Mouse (Mus musculus) layer of hippocampus, postnatal 14 days (tissue): ENCODE measurements at regions not wholly inside any gene's neighbourhood (a gene's known extent, or its start where the extent isn't known, plus 50 kb on each side); places are given as distances from the start of the nearest gene placed in this dataset.
A peak's percentile ranks its signal among the peaks of the same experiment; 100 is the strongest.

Source experiments
- DNase-seq, 2 experiments: peaks; one replicate each; pipeline ENCODE4 v3.0.0; 2021 to 2022; ENCODE audit warnings: low spot score in 2 of 2, mixed read lengths in 1 of 2

DNA sequence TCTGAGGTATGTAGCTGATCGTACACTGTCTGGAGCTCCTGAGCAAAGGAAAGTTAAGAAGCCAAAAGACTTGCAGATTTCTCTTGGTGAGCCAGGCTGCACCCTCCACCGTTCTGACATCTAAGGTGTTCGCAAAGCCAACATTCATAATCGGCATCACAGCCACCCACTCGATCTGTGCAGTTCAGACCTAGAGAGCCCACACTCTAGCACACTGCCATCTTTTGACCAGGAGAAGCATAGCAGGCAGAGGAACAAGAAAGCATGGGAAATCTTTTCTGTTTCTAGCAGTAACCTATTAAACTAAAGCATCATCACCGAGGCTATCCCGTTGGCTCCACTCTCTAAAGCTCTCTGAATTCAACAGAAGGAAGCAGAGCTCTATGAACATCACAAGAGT, 59.2 kb downstream of the Areg start:
- peak; percentile 23 to 33 for DNase-seq

- no peak for DNase-seq
These were observed 61.0 kb downstream of the Areg start for GRCm38 (mm10) chr5:91200448-91200847.

- DNase-seq = no peak
These were observed 65.0 kb downstream of the Areg start for GRCm38 (mm10) chr5:91204225-91205005.

DNA sequence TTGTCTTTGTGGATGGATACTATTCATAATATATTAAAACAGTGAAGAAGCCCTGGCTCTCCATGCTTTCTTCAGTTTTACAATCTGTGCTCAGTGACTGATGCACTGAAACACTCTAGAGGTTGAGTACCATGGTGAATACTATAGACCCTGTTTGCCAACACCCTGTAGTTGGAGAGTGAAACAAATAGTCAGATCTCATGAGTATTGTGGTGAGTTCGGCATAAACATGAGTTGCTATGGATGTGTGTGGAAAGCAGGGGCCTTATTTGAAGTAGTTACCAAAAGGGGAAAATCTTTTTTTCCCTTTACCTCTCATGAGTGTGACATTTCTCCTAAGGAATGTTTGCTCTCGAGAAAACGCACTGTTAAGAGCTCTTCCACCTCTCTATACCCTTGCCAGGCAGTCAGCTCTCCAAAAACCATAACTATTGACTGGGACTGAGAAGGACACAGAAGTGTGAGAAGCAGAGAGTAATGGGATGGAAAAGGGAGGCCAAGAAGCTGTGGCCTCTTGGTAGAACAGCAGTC, 66.0 kb downstream of the Areg start:
- no peak for DNase-seq

DNA sequence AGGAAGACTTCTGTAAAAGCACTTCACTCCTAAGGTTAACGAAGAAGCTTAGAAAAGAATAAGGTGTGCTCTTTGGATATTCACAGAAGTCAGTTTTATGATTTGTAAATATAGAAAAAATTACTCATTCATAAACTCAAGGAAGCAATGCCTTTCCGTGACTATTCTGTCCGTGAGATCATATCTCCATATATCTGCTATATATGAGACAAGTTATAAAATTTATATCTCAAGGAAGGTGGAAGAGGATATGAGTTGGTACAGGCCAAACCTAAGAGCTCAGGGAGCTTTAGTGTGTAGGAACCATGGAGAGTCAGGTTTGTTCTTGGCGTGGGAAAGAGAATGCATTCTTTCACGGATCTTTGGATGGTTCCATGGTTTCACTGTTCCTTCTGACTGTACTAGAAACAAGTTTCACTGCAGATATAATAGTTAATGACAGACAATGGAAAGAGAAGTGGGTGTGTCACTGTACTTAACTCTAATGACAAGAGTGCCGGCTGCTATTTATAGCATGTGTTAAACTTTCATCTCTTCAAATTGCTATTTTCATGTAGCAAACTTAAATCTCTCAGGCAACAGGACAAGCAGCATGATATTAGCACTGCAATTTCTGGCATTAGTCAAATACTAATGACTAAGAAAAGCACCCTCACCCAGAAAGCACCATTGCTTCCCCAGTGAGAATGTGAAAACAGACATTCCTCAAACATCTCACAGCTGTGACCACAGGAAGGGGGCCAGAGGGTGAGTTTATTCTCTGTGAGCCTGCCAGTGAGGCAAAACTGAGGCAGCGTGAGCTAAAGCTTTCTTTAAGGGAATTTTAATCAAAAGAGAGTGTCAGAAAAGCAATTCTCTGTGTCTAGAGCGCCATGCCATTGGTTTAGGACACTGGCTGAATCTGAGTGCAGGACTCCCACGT, 67.4 kb downstream of the Areg start:
- DNase-seq = no peak

DNA sequence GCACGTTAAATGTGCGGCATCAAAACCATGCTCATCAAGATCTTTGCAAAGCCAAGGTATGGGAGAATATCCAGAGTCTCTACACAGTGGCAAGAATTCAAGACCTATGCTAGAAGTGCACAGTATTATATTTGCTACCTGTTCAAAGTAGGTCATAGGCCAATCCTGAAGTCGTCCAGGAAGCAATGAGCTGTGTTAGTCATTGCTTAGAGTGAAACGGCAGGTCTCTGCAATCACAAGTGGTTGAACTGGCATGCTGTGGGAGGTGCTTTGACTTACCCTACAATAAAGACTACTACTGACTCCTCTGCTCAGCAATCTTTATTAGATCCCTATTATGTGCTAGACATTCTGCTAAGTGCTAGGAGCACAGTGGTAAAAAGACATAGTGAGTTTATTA, 80.8 kb downstream of the Areg start:
- DNase-seq = no peak

DNA sequence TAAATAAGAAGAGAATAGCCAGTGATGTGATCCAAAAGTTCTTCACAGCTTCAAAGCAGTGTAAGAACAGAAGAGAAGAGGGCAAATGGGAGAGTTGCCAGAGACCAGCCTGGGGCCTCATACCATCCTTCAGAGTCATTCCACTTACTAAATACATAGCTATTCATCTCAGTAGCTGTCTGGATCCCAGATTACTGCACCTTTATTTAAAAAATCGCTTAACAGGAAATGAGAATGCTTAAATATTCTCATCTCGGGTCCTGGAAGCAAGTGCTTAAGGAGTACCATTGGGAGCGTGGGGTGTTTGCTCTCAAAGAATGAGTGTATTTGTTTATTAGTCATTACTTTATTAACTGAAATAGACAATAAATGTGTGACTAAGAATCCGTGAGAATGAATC, 102.3 kb downstream of the Areg start:
- DNase-seq = no peak

DNA sequence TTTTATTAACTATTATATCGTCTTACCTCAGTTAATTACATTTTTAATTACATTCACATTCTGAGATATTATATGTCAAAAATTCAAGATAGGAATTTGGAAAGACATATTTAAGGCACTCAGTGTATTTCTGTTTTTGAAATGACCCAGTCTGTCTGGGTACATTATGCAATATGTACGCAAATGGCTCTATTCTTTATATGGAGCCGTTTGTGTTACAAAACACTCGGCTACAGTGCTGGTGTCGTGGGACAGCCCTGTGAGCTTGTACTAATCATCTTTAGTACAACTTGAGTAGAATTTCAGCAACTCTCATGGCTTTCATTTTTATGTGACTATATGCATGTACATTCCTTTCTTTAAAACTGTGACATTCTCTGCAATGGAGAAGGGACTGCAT, 108.0 kb downstream of the Areg start:
- no peak for DNase-seq

DNA sequence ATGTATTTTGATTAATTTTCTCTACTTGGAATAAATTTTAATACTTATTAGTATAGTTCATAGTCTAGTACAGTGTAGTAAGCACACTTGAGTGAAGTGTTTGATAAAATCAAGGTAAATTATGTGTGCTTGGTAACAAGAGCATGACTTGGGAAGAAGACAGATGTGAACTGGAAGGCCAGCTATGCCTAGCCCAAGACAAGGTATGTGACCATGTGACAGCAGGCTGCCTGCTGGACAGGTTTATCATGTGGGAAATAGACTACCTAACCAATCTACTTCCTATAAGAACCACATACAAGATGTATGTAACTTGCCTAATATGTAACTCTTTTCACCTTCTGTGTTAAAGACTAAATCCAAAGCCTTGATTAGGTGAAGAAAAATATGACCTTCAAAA, 122.5 kb downstream of the Areg start:
- no peak for DNase-seq

DNA sequence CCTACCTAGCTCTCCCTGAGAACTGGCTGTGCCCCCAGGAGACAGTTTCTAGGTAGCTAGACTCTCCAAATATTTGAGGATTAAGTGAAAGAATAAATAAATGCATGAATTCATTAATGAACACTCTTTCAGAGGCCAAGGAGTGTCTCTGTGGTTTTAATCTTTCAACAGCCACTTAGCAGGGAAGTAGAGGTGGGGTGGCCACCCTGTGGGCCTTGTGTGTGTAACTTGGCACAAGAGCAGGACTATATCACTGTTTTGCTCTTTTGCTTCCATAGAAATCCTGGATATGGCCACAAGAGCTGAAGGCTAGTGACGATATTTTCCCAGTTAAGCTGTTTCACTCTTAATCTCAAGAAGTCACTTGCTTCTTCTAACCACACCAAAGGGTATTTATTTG, 123.1 kb downstream of the Areg start:
- no peak for DNase-seq

GRCm38 (mm10) chr5:91270747-91271146, 131.3 kb downstream of the Areg start:
- DNase-seq = no peak

DNA sequence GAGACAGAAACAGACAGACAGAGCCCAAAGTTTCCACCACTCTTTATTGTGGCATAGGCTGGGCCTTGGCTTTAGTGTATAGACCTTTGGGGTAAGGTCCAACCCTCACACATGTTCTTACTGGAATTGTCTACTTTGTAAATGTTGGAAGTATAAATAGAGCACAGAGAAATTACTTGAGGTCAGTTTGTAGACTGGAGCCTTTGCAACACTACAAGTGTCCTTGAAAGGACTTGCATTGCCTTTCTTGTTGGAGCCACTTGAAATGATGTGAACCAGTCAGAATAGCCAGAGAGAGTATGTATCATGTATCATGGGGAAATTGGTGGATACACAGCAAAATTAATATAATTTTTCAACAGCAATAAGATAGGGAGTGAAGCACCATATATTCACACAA, 131.4 kb downstream of the Btc start:
- no peak for DNase-seq

GRCm38 (mm10) chr5:91274411-91274810, 128.4 kb downstream of the Btc start:
- DNase-seq = no peak

GRCm38 (mm10) chr5:91278466-91278865, 124.3 kb downstream of the Btc start:
- no peak for DNase-seq

- DNase-seq = no peak
These were observed 123.3 kb downstream of the Btc start for GRCm38 (mm10) chr5:91279464-91279863.

DNA sequence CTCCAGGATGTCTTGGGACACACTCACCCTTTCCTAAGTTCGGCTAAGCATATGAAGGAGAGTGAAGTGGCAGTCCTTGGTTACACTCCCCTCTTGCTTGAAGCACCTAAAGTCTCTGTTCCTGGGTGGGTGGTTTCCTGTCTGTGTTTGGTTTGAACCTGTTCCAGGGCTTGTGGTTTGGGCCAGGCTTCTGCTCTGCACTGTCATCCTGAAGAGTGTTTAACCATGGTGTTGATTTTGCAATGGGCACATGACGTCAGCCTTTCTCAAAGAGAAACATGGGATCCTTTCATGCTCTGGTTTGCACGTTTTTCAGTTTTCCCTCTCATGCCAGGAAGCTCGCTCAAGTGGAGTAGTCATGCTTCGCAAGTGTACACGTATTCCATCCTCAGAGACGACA, 119.8 kb downstream of the Btc start:
- DNase-seq = no peak

DNA sequence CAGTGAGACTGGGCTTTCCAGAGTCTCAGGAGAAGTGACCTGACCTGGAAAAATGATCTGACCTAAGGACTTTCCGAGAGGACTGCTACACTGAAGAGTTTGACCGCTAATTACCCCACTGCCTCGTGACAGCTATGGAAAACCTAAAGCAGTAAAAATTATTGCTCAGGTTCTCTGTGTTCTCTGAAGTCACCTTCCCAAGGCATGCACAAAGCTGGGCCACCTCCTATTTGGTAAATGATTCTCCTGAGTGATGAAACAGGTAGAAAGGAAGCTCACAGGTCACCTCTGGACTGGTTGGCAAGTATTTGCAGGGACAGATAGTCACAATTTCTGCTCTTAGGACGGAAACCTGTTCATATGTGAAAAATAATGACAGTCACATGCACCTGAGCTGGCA, 109.7 kb downstream of the Btc start:
- DNase-seq = no peak

- DNase-seq = no peak
These were observed 107.8 kb downstream of the Btc start for GRCm38 (mm10) chr5:91294957-91295356.

GRCm38 (mm10) chr5:91297068-91297467, 105.7 kb downstream of the Btc start:
- no peak for DNase-seq

GRCm38 (mm10) chr5:91302114-91302513, 100.7 kb downstream of the Btc start:
- DNase-seq = no peak

GRCm38 (mm10) chr5:91302943-91303342, 99.9 kb downstream of the Btc start:
- DNase-seq = no peak

DNA sequence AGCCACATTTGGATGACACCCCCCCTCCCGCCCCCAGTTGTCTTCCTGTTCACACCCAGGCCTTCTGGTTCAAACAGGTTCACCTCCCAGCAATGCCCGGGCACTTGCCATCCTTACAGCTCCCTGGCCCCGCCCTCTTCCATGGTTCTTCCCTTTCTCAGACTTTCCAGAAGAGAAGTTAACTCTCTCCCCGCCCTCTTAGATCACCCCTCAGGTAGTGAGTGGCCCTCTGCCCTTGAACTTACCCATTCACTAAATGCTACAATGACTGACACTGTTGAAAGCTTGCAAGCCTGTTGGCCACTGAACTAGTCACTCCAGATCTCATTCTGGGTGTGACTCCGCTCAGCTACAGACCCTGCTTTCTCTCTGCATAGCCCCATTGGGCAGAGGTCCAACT, 99.1 kb downstream of the Btc start:
- no peak for DNase-seq
